Mouse (Mus musculus) frontal cortex, adult (tissue): Measurements from ENCODE around the gene Pnrc1.

ENCODE experiments used
- ATAC-seq: cut with Nextera tagmentation; 2 replicates; pipeline ENCODE4 v1.9.2; 2017; ENCODE audit warnings: mild to moderate bottlenecking, moderate library complexity, mixed read lengths; ENCODE audit not compliant: low TSS enrichment

Pnrc1 gene

DNA sequence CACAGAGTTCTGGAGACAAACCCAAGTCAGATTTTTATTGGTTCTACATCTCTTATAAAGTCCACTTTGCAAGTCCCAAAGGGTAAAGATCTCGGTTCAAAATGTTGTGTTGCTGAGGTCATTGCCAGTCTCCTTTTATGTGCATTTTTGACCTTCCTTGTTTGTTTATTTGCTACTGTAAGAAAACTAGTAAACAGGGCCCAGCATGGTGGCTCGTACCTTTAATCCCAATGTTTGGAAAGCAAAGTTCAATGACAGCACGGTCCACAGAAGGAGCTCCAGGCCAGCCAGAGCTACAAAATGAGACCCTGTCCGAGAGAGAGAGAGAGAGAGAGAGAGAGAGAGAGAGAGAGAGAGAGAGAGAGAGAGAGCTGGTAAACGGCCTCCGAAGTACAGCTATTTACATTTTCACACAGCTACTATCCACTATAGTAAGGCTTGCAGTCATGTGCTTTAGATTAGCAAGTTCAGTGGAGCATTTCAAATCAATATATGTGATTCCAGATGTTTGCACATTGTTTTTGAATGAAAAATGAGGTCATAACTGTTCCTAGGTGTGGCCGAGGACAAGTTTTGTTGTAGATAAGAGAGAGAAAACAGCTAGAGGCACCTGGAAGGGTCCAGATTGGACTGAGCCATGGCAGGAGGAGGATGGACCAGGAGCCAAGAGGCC lies 65.8 kb downstream of the Pnrc1 start:
- ATAC-seq, result no peak

DNA sequence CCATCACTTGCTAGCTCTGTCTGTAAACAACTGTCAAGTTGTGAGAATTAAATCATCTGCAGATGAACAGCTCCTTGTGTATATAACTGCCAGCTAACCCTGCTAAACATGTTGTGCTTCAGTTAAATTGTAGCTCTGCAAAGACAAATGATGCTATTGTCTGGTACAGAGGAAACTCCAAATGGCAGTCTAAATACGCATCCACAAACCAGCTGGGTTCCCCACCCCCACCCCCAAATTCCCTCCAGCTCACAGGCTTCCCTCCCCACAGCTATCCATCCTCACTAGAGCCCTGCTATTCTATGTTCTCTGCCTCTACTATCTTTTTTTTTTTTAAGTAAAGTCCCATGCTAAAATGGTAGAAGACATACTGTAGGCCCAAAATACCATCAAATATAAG lies 68.1 kb downstream of the Pnrc1 start:
- peak; percentile 62 for ATAC-seq

DNA sequence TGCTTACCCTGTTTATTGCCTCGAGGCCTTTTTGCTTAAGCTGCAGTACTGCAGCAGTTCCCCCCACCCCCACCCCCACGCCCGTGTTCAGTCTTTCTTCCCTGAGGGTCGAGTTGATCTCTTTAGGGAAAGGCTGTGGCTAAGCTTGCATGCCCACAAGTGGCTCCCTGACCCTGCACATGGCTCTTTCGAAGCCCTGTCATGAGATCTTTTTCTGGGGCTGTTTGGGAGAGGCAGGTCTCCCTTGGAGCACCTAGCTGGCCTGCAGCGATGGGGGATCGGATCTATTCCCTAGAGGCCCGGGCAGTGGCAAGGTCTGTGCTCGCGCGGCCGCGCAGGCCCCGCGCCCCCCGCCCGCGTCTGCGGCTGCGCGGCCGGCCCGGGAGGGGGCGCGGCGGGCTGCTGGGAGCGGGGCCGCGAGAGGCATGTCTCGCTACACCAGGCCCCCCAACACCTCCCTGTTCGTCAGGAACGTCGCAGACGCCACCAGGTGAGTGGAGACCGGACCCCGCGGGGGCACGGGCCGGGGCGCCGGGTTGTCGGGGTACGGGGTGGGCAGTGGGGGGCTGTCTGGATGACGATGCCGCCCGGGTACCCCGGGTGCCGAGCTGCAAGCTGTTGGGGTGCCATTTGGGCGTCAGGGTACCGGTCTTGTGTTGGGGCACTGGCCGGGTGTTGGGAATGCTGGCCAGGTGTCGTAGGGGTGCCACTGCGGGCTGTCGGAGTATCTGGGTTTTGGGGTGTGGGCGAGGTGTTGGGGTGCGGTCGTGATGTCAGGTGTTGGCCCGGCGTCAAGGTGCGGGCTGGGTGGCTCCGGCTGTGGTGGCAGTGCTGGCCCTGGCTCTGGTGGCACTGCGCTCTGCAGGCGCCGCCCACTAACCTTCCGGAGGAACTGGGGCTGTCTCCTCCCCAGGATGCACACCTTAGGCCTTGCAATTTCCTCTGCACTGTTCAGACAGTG lies 80.8 kb downstream of the Pnrc1 start, which contains the start of gene Srsf12:
Gene Srsf12 (plus strand): TSS at position 111 of the 961 bp plus-strand sequence.
- peak; percentile 93 for ATAC-seq

DNA sequence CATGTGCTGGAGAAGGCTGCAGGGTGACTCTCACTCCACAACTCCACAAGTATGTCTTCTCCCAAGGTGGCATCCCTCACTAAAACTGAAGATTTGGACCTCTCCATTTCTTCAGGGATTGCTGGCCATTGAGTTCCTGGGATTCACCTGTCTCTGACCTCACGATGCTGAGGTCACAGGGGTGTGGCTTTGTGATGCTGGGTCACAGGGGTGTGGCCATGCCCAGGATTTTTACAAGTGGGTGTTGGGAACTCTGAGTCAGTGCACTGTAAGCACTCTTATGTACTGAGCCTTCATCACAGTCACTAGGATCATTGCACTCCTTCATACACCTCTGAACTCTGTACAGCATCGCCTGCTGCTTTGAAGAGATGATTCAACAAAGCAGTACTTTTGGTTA lies 82.4 kb downstream of the Pnrc1 start:
- no peak for ATAC-seq

DNA sequence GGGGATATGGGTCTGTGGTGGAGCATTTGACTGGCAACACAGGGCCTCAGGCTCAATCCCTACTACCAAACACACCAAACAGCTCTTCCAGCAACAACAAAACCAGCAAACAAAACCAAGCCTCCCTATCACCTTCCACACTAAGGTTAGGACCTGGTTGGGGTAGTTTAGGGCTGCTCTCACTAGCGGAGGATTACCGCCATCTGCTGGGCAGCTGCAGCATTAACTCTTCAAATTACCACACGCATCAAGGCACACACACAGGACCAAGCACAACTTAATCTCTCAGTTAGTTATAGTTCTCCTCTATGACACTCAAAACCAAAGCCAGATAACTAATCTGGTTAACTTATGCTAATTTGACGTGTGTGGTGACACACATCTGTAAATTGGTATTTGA lies 85.3 kb downstream of the Pnrc1 start:
- ATAC-seq, result peak; percentile 67

DNA sequence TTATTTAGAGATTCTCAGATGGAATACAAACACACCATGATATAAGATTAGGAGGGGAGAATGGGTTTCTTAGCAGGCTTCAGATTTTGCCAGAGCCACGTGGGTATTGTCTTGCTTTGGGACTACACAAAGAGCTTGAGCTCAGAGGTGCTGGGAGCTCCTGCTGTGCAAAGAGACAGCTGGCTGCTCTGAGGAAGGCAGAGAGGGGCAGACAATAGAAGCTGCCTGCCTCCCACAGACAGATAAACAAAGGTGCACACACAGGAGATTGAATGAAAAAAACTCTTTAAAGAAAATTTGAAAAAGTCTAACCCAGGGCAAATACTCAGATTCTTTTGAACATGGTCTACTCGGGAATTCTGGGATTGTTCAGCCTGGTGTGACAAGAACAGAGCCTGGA lies 91.8 kb downstream of the Pnrc1 start:
- no peak for ATAC-seq
